Mouse (Mus musculus) spleen, adult 12 weeks (tissue): ENCODE results near the gene Cr2.
"Not testable (repeated sequence)": the region's sequence is repeated elsewhere in the genome, so short reads cannot be mapped to it uniquely, and the experiment has no call there.

Experiments used
- DNase-seq: peaks from one replicate; pipeline ENCODE4 v3.0.0; 2022; ENCODE audit warnings: low spot score

Cr2 gene

DNA sequence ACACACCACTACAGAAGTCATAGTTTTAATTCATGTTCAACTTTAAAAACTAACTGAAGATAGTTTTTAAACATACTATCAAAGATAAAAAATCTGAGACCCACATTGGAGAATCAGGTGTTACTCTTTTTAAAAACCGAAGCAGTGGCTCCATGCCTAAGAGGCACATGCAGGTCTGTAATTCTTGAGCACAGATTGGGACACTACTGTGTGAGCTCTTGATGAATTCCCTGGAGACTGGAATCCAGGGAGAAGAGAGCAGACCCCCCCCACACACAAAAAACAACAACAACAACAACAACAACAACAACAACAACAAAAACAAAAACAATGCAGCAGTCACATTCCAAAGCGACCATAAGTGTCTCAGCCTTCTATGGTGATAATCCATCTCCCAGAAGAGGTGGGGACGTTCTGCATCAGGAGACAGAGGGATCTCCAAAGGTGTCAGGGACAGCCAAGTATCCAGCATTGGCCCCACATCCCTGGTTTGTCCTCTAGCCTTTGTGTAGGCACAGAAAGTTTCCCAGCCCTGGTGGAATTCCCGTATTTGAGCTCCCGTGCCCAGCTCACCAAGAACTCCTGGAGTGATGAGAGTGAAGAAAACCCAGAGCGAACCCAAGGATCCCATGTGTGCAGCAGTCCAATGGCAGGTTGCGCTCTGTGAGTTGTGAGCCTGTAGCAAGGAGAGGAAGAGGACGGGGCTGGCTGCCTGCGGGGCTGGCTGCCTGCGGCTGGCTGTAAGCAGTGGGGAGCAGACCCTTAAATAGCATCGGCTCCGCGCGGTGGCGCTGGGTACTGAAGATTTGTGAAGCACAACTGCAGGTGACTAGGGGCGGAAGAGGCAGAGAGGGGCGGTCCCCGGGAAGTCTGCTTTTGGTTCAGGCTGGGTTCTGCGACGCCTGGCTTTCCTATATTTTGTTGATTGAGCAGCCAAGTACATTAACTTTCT is at the start of gene Cr2:
Cr2 (minus strand) TSS at position 737 of the 952 bp plus-strand sequence.
- peak; percentile 69 for DNase-seq

DNA sequence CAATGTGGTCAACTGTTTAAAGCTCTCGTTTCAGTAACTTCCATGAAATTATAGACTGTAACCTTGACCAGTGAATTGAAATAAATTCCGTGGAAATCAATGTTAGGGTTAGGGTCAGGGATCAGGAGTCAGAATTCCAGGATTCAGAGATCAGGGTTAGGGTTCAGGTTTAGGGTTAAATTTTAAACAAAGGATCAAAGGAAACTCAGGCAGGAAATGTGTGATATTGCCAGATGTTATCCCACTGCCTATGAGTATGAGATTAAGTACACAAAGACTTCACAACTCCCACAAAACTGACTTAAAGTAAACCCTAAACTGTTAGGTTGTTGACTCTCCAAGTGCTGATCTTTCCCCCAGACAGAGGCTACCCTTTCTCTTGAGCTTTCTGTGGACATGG is 45.3 kb upstream of the Cr2 start:
- no peak for DNase-seq

DNA sequence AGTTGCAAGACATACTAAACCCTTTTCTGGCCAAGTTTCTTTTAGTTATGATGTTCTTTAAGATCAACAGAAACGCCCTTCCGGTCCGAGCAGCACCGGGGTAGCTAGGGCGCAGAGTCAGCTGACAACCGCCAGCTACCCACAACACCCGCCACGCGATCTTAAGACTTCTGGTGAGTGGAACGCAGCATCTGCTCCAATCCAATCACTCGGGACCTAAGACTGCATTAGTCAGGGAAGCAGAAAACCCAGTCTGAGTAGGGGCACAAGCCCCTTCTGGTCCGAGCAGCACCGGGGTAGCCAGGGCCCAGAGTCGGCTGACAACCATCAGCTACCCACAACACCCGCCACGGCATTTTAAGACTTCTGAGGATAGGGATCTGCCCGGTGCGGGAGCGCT is 36.3 kb upstream of the Cr2 start:
- not testable (repeated sequence) for DNase-seq

DNA sequence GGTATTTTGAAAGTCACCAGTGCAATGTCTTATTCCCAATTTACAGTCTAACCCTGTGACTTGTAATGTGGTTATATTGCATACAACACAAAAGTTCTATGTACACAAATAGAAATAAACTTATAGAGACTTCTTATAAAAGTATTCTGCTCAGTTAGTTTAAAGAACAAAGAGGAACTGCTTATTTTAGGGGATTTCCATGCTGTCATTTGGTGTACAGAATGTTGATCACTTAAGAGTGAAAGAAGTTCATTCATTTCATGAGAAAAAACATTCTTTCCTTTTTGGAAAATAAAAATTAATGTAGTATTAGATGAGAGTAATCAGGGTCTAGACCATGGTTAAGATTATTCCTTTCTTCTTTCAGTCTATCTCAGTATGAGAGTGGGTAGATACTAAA is 8.2 kb upstream of the Cr2 start:
- DNase-seq, result no peak

DNA sequence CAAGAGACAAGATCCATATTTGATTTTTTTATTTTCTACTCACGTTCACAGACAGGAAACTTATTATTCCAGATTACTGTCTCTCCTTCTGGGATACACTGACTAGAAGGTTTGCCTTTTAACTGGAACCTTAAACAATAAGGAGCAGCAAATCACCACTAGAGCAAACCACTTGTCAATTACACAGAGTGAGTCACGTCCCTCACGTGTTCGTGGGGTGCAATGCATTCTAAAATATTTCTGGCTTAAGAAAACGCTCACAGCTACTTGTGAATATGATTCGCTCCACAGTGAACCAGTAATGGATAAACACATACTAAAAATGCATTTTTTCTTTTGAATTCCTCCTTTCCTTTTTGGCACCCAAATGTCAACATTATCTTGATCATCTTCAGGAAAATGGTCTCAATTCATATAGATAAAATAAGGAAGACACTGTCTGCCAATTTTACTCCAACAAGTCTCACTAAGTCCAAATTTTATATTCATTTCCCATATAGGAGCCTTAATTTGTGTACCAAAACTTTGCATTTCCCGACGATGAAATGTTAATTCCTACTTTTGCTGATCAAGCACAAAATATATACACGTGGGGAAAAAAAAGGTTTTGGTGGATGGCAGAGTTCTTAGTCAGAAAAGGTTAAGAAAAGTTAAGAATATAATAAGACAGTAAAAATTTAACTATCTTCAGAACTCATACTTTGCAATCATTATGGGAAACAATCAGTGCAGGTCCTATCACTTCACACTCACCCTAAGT is 11.3 kb downstream of the Cr2 start:
- no peak for DNase-seq

DNA sequence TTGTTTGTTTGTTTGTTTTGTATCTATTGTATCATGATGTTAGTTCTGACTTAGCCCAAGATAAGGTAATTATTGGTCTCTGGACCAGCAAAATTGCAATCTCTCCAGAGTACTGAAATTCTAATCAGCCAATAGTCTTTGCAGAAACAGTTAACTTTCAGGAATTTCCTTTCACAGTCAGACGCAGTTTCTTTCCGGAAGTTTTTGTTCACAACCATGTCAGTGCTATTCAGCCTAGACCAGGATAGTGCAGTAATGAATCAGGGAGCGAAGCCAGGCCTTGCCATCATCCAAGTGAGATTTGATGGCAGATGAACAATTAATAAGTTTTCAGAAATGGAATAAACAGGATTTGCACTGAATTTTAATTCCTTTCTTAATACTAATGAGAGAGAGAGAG is 44.4 kb downstream of the Cr2 start:
- no peak for DNase-seq

DNA sequence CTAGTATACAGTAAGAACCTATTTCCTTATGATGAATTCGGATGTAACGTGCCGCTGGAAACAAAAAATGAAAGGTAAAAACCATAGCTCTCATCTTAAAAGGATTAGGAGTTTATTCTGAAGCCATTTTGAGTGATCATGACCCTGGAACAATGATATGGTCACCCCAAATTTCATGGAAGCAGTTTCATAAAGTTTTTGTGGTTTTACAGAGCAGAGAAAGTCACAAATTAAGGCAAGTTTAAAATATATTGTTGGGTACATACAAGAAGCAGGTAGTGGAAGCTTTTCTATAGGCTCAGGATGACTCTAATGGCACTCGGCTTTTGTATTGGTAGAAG is 44.9 kb downstream of the Cr2 start:
- DNase-seq, result no peak

DNA sequence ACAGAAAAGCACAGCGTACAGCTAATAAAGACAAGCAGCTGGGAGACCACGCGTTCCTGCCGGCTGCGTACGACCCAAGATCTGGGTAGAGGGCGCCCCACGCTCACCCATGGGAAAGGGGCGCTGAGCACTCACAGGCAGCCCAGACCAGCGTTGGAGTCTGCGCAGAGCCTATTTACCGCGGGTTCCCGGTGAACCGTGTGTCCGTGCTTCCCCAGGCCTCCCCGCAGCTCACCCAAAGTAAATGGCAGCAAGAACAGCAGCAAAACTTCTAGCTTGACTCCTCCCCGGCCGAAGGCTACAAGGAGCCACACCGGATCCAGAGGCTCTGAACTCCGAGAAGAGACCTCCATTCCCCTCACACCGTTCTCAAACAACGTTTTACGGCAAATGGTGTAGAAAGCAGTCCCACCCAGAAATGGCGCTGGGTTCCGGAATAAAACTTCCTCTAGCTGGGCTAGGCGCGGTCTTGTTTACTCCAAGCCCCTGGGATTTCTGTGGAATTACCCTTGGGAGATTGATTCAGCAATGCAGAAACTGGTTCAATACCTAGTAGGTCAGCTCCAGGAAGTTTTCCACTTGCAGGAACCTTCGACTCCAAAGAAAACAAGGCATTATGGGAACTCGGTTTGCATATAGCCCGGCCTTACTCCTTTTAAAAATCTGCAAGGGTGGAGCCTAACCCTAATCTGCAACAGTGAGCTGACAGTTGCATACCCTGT is 45.4 kb downstream of the Cr2 start, which contains the start of gene Cr1l:
Cr1l (minus strand) TSS at position 634 of the 722 bp plus-strand sequence.
- peak; percentile 77 for DNase-seq

DNA sequence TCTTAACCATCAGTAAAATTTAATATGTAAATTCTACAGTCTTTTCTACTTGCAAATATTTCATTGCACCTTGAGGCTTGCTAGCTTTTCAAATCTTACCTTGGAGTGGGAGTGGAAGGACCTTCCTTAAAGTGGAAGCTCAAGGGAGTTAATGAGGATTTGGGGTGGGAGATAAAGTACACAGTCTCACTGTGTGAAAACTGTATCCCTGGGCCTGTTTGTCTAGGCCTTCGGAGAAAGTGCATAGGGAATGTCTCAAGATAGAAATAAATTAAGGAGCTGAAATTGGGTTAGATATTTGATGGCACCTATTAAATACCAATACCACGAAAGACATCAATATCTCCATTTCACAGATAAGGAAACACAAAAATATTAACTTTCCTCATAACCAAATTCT is 46.0 kb downstream of the Cr2 start:
- no peak for DNase-seq

DNA sequence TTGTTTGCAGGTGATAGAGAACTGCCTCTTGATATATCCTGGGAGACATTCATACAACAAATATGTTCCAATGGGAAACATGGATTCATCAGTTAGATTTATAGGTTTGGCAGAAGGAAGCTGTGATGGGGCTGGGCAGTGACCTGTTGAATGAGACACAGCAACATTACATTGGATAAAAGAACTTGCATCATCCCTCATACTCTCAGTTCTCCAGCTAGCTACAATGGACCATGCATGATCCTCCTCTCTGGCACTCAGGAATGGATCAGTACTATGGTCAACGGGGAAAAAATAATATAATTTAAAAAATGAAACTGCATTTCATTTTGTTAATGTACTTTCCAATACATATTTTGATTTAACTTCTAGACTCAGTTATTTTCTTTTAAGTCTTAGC is 46.6 kb downstream of the Cr2 start:
- DNase-seq, result no peak

DNA sequence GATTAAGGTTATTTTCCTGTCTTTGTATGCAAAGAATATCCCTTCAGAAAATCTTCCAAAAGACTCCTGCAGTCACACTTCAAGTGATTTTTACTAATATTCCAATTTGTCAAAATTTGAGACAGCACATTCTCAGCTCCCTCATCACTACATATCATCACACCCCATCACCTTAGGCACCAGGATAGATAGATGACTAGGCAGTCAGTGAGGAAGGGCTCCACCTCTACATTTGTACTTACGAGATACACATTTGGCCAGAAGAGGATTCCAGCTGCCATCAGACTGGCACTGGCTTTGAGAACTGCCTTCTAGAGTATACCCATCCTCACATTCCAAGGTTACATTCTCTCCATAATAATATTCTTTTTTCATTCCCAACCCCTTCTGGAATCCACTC is 62.1 kb downstream of the Cr2 start:
- no peak for DNase-seq

DNA sequence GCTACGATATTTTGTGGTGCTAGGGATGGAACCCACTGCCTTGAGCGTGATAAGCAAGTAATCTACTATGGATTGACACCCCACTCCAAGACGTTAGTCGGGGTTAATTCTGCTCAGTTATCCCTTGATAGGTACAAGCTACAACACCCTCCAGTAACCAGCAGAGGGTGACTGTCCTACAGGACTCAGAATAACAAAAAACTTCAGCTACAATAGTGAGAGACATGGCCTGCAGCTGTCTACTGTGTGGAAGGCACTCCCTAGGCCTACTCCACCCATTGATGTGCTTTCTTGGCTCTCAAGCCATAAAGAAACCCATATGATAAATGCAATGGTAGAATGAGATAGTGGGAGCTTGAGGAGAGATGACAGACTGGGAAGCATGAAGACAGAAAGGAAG is 62.9 kb downstream of the Cr2 start:
- no peak for DNase-seq

DNA sequence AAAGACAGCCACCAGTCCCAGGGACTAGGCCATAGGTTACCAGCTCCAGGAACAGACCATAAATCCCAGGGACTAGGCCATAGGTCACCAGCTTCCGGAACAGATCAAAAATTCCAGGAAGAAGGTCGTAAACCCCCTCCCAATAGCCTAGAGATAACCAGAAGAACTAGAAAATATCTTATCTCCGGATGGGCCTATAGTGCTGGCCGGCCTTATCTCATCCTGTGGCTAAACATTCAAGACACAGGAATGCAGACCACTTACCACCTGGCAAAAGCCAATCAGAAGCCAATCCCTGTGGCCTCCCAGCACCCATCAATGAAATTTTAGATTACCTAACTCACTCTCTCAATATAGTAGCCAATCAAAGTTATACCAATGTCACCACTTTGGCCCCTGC is 75.8 kb downstream of the Cr2 start:
- no peak for DNase-seq

DNA sequence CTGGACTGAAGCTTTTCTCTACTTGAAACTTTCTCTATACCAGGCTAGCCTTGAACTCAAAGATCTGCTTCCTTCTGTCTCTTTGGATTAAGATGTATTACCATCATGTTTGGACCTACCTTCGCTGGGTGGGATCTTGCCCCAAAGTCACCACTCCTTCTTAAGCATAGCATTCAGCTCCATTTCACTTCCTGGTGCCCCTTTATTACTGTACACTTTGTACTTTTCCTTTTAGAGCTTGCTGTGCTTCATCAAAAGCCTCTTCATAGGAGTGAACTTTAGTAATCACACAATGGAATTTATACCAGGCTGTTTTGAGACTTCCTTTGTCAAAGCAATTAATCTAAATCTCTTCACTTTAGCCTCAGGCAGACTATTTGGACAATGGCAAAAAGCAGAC is 78.5 kb downstream of the Cr2 start:
- no peak for DNase-seq

DNA sequence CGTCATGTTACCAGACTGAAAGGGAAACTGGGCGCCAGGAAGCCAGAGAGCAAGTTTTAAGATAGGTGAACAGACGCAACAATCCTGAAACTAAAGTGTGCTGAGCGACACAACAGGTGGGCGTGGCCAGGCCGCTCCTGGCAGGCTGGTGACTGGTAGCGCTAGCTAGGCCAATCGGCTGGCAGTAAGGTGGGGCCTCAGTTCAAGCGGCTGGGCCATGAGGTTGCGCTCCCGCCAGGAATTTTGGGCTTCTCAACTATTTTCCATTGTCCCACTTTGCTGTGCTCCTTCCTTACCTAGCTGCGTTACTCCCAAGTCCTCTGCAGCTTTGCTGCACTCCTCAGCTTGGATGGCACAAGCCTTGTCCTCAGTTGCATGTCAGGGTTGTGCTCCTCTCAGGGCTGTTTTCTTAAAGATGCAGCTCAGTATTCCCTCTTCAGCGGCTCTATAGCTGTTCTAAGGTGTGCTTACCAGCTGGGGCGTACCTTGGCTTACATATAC is 84.2 kb downstream of the Cr2 start, which contains the start of gene Cd46:
Cd46 (minus strand) TSS at position 30 of the 501 bp plus-strand sequence.
- peak; percentile 81 for DNase-seq

DNA sequence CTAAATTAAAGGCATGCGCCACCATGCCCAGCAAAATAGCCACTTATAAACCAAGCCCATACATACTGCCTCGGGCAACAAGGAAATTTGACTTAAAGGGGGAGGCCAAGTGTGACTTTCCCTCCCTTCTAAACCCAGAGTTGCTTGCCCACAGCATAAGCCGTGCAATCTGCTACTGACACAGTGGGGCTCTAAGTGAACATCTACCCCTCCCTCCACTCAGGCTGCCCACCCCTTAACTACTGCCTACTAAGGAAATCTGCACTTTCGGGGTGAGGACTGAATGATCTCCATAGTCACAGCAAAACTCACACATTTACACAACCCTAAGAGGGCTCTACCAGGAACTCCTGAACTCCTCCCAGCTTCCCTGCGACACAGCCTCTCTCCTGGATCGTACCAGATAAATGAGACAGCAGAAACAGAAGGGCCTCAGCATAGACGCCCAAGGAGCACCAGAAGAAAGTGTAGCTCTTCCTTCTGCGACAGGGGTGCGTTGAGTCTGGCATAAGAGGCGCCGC is 84.8 kb downstream of the Cr2 start:
- DNase-seq, result no peak
